Mouse (Mus musculus): ENCODE data around the gene Gm6871. TPM values are rescaled to one million over a fixed set of nuclear protein-coding genes. Genes with fewer than 3 reads are reported as not detected.

Gm6871 gene
- polyA plus RNA-seq, 1 experiment, result not detected

- TF ChIP-seq CTCF (conservative IDR thresholded peaks at IDR 0.05; ENCODE audit: insufficient read depth, insufficient read length, low read depth, low read length) (no peak), POLR2A (IDR thresholded peaks at IDR 0.05; ENCODE audit: low read depth, low read length) (no peak)
- DNase-seq, result no peak
- no peaks in the 10 kb centered on the region for H3K36me3 ChIP-seq (ENCODE audit: control insufficient read depth, insufficient read depth, low read length)
- H3K27me3 ChIP-seq (replicated peaks; ENCODE audit: control insufficient read depth, insufficient read depth, low read length), result no peaks in the 10 kb centered on the region
- H3K4me1 ChIP-seq (ENCODE audit: control insufficient read depth, insufficient read depth, low read length), result no peaks in the 10 kb centered on the region
- no peak overlapping the region for H3K27ac ChIP-seq (ENCODE audit: insufficient read depth, low read depth, low read length)
- H3K4me3 ChIP-seq (ENCODE audit: insufficient read depth, low read depth, low read length), result no peak overlapping the region
These were observed 8.6 kb upstream of the Gm6871 start for GRCm38 (mm10) chr7:41582028-41582427.

GRCm38 (mm10) chr7:41577956-41578355, 4.5 kb upstream of the Gm6871 start:
- no peak for TF ChIP-seq CTCF (conservative IDR thresholded peaks at IDR 0.05; ENCODE audit: insufficient read depth, insufficient read length, low read depth, low read length)
- TF ChIP-seq POLR2A (IDR thresholded peaks at IDR 0.05; ENCODE audit: low read depth, low read length), result no peak
- WGBS, result 57% methylated on average over 2 of the region's 2 CpGs
- Histone ChIP-seq H3K36me3 (ENCODE audit: control insufficient read depth, insufficient read depth, low read length) (no peaks in the 10 kb centered on the region), H3K4me3 (ENCODE audit: insufficient read depth, low read depth, low read length) (no peak overlapping the region), H3K4me1 (ENCODE audit: control insufficient read depth, insufficient read depth, low read length) (no peaks in the 10 kb centered on the region), H3K27ac (ENCODE audit: insufficient read depth, low read depth, low read length) (no peak overlapping the region), H3K27me3 (replicated peaks; ENCODE audit: control insufficient read depth, insufficient read depth, low read length) (no peaks in the 10 kb centered on the region)
- DNase-seq, result peak; percentile 77

GRCm38 (mm10) chr7:41560681-41561080, 12.8 kb downstream of the Gm6871 start:
- Histone ChIP-seq H3K27ac (ENCODE audit: insufficient read depth, low read depth, low read length) (no peak overlapping the region), H3K36me3 (ENCODE audit: control insufficient read depth, insufficient read depth, low read length) (no peaks in the 10 kb centered on the region), H3K27me3 (replicated peaks; ENCODE audit: control insufficient read depth, insufficient read depth, low read length) (no peaks in the 10 kb centered on the region), H3K4me1 (ENCODE audit: control insufficient read depth, insufficient read depth, low read length) (no peaks in the 10 kb centered on the region), H3K4me3 (ENCODE audit: insufficient read depth, low read depth, low read length) (no peak overlapping the region)
- no peak for TF ChIP-seq POLR2A (IDR thresholded peaks at IDR 0.05; ENCODE audit: low read depth, low read length)
- TF ChIP-seq CTCF (conservative IDR thresholded peaks at IDR 0.05; ENCODE audit: insufficient read depth, insufficient read length, low read depth, low read length), result no peak
- 76% methylated on average over 8 of the region's 8 CpGs for WGBS
- DNase-seq, result no peak

- DNase-seq, result no peak
- Histone ChIP-seq H3K27me3 (replicated peaks; ENCODE audit: control insufficient read depth, insufficient read depth, low read length) (no peaks in the 10 kb centered on the region), H3K27ac (ENCODE audit: insufficient read depth, low read depth, low read length) (no peak overlapping the region), H3K4me3 (ENCODE audit: insufficient read depth, low read depth, low read length) (no peak overlapping the region), H3K4me1 (ENCODE audit: control insufficient read depth, insufficient read depth, low read length) (no peaks in the 10 kb centered on the region), H3K36me3 (ENCODE audit: control insufficient read depth, insufficient read depth, low read length) (no peaks in the 10 kb centered on the region)
- TF ChIP-seq CTCF (conservative IDR thresholded peaks at IDR 0.05; ENCODE audit: insufficient read depth, insufficient read length, low read depth, low read length) (no peak), POLR2A (IDR thresholded peaks at IDR 0.05; ENCODE audit: low read depth, low read length) (no peak)
- WGBS, result 95% methylated on average over 3 of the region's 3 CpGs
These were observed 60.8 kb downstream of the Gm6871 start for GRCm38 (mm10) chr7:41512672-41513071.

- WGBS, result 3% methylated on average over 1 of the region's 1 CpGs
- Histone ChIP-seq H3K27me3 (replicated peaks; ENCODE audit: control insufficient read depth, insufficient read depth, low read length) (no peaks in the 10 kb centered on the region), H3K4me1 (ENCODE audit: control insufficient read depth, insufficient read depth, low read length) (no peaks in the 10 kb centered on the region), H3K36me3 (ENCODE audit: control insufficient read depth, insufficient read depth, low read length) (no peaks in the 10 kb centered on the region), H3K4me3 (ENCODE audit: insufficient read depth, low read depth, low read length) (no peak overlapping the region), H3K27ac (ENCODE audit: insufficient read depth, low read depth, low read length) (no peak overlapping the region)
- TF ChIP-seq CTCF (conservative IDR thresholded peaks at IDR 0.05; ENCODE audit: insufficient read depth, insufficient read length, low read depth, low read length) (no peak), POLR2A (IDR thresholded peaks at IDR 0.05; ENCODE audit: low read depth, low read length) (no peak)
- DNase-seq, result no peak
These were observed 61.3 kb downstream of the Gm6871 start for GRCm38 (mm10) chr7:41512207-41512606.

GRCm38 (mm10) chr7:41502402-41502801, 71.1 kb downstream of the Gm6871 start:
- no peak overlapping the region for H3K27ac ChIP-seq (ENCODE audit: insufficient read depth, low read depth, low read length)
- H3K4me3 ChIP-seq (ENCODE audit: insufficient read depth, low read depth, low read length), result no peak overlapping the region
- TF ChIP-seq CTCF (conservative IDR thresholded peaks at IDR 0.05; ENCODE audit: insufficient read depth, insufficient read length, low read depth, low read length) (peak; percentile 17; the same call in 1 of the 2 replicates), POLR2A (IDR thresholded peaks at IDR 0.05; ENCODE audit: low read depth, low read length) (no peak)
- no peaks in the 10 kb centered on the region for H3K36me3 ChIP-seq (ENCODE audit: control insufficient read depth, insufficient read depth, low read length)
- DNase-seq, result no peak
- H3K4me1 ChIP-seq (ENCODE audit: control insufficient read depth, insufficient read depth, low read length), result no peaks in the 10 kb centered on the region
- WGBS, result 57% methylated on average over 1 of the region's 1 CpGs
- H3K27me3 ChIP-seq (replicated peaks; ENCODE audit: control insufficient read depth, insufficient read depth, low read length), result no peaks in the 10 kb centered on the region; the same call in 1 of the 2 replicates

- peak; percentile 89 for DNase-seq
- WGBS, result 17% methylated on average over 22 of the region's 22 CpGs
- TF ChIP-seq POLR2A (IDR thresholded peaks at IDR 0.05; ENCODE audit: low read depth, low read length) (no peak), CTCF (conservative IDR thresholded peaks at IDR 0.05; ENCODE audit: insufficient read depth, insufficient read length, low read depth, low read length) (peak; percentile 26; the same call in 1 of the 2 replicates)
- H3K36me3 ChIP-seq (ENCODE audit: control insufficient read depth, insufficient read depth, low read length), result no peaks in the 10 kb centered on the region
- H3K4me3 ChIP-seq (ENCODE audit: insufficient read depth, low read depth, low read length), result peak overlapping the region; percentile 99
- no peaks in the 10 kb centered on the region; the same call in 1 of the 2 replicates for H3K27me3 ChIP-seq (replicated peaks; ENCODE audit: control insufficient read depth, insufficient read depth, low read length)
- H3K27ac ChIP-seq (ENCODE audit: insufficient read depth, low read depth, low read length), result peak overlapping the region; percentile 36; the same call in 1 of the 2 replicates
- H3K4me1 ChIP-seq (ENCODE audit: control insufficient read depth, insufficient read depth, low read length), result no peaks in the 10 kb centered on the region
These were observed 73.1 kb downstream of the Gm6871 start for GRCm38 (mm10) chr7:41500151-41500934.

All from kidney, adult 2 months (tissue).